Mouse (Mus musculus) midbrain, embryonic 16.5 days (tissue): ENCODE results near the gene Gm21885. TPM values are rescaled to one million over a fixed set of nuclear protein-coding genes. Genes with fewer than 3 reads are reported as not detected.

Experiments used
- ATAC-seq: fragments of 200-750 bp; cut with Nextera tagmentation; 2 replicates; pipeline ENCODE4 v1.8.0; 2017; ENCODE audit warnings: moderate TSS enrichment
- H3K27ac ChIP-seq: fragments of 300-500 bp; sonication (generic); 2 replicates; pipeline ENCODE4 v1.5.1; 2014; ENCODE audit warnings: mild to moderate bottlenecking, low read length, mixed read lengths
- H3K27me3 ChIP-seq: fragments of 300-500 bp; sonication (generic); 2 replicates; pipeline ENCODE4 v1.6.1; 2014; ENCODE audit warnings: low read depth, low read length, mixed read lengths; ENCODE audit not compliant: control insufficient read depth, insufficient read depth
- H3K36me3 ChIP-seq: fragments of 300-500 bp; sonication (generic); 2 replicates; pipeline ENCODE4 v1.6.1; 2014; ENCODE audit warnings: mild to moderate bottlenecking, low read length, moderate library complexity, mixed read lengths; ENCODE audit not compliant: control insufficient read depth, insufficient read depth
- H3K4me1 ChIP-seq: fragments of 300-500 bp; sonication (generic); 2 replicates; pipeline ENCODE4 v1.6.1; 2014; ENCODE audit warnings: mild to moderate bottlenecking, low read length, mixed read lengths; ENCODE audit not compliant: control insufficient read depth, insufficient read depth
- H3K4me2 ChIP-seq: fragments of 300-500 bp; sonication (generic); 2 replicates; pipeline ENCODE4 v1.6.1; 2014; ENCODE audit warnings: mild to moderate bottlenecking, low read length, mixed read lengths
- H3K4me3 ChIP-seq: fragments of 300-500 bp; sonication (generic); 2 replicates; pipeline ENCODE4 v1.5.1; 2014; ENCODE audit warnings: low read depth, mild to moderate bottlenecking, low read length, moderate library complexity, mixed read lengths
- H3K9ac ChIP-seq: fragments of 300-500 bp; sonication (generic); 2 replicates; pipeline ENCODE4 v1.6.1; 2014; ENCODE audit warnings: low read depth, low read length, mixed read lengths
- H3K9me3 ChIP-seq: fragments of 300-500 bp; sonication (generic); replicated peaks from 2 replicates; pipeline ENCODE4 v1.6.1; 2014; ENCODE audit warnings: mild to moderate bottlenecking, low read length, mixed read lengths; ENCODE audit not compliant: control insufficient read depth, poor library complexity, severe bottlenecking
- WGBS: fragments of 180-500 bp; shearing (Covaris S2); extraction: QIAGEN DNeasy Blood & Tissue Kit; methylation state at CpG from one replicate; pipeline ENCODE4 v1.1.7; 2014; 5-methylcytosine and 5-hydroxymethylcytosine counted together
- polyA plus RNA-seq: library from polyadenylated mRNA; unstranded; fragments of >200 nt; fragmentation: Nextera tagmentation; extraction: Ambion mirVana; gene quantifications from 2 replicates; pipeline ENCODE4 v1.2.1, GENCODE M21; 2015

The Gm21885 gene
- polyA plus RNA-seq, 1 experiment from 2014 or later = 0.95 TPM

- H3K36me3 ChIP-seq = no peaks in the 10 kb centered on the region
Measured at GRCm38 (mm10) chr11:94275226-94275625, 6.4 kb upstream of the Gm21885 start.

DNA sequence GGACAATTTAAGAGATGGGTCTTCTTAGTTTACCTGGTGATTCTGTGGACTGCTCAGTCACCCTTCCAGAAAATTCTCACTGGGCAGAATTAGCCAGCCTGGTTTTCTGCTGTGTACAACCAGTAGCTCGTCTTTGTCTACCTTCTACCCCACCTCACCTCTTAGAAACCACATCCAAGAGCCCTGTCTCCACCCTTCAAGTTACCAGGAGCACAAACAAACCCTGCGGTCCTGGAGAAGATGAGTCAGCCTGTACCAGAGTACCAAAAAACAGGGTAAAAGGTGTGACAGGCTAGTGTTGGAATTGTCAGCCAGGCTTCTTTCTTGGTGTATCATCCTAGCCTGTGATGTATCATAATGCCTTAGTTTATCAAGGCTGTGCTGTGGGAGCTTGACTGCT lies 6.0 kb upstream of the Gm21885 start:
- no peaks in the 10 kb centered on the region for H3K27me3 ChIP-seq
- no peaks in the 10 kb centered on the region for H3K36me3 ChIP-seq
- peaks cover 7% of the 10 kb centered on the region; the same call in 1 of the 2 replicates for H3K4me1 ChIP-seq
- no peak overlapping the region for H3K9ac ChIP-seq
- H3K4me2 ChIP-seq = no peak overlapping the region
- H3K9me3 ChIP-seq = no peaks in the 10 kb centered on the region
- 95% methylated on average over 2 of the region's 2 CpGs for WGBS
- H3K27ac ChIP-seq = no peak overlapping the region
- no peak for ATAC-seq
- no peak overlapping the region for H3K4me3 ChIP-seq

More at GRCm38 (mm10) chr11:94275226-94275625, 6.4 kb upstream of the Gm21885 start:
- H3K4me3 ChIP-seq = no peak overlapping the region
- H3K4me1 ChIP-seq = peaks cover 6% of the 10 kb centered on the region; the same call in 1 of the 2 replicates
- H3K9ac ChIP-seq = no peak overlapping the region
- no peaks in the 10 kb centered on the region for H3K27me3 ChIP-seq
- H3K4me2 ChIP-seq = no peak overlapping the region
- no peak for ATAC-seq
- H3K27ac ChIP-seq = no peak overlapping the region
- WGBS = 81% methylated on average over 7 of the region's 7 CpGs
- no peaks in the 10 kb centered on the region for H3K9me3 ChIP-seq

- H3K27ac ChIP-seq = no peak overlapping the region
- H3K4me3 ChIP-seq = peak overlapping the region; percentile 17
- no peaks in the 10 kb centered on the region for H3K27me3 ChIP-seq
- H3K9ac ChIP-seq = peak overlapping the region; percentile 50
- no peaks in the 10 kb centered on the region for H3K36me3 ChIP-seq
- peak overlapping the region; percentile 51 for H3K4me2 ChIP-seq
- peaks cover 7% of the 10 kb centered on the region; the same call in 1 of the 2 replicates for H3K4me1 ChIP-seq
- ATAC-seq = peak; percentile 81
- WGBS = 4% methylated on average over 20 of the region's 20 CpGs
- no peaks in the 10 kb centered on the region for H3K9me3 ChIP-seq
Measured at GRCm38 (mm10) chr11:94276869-94277337, 4.8 kb upstream of the Gm21885 start.

DNA sequence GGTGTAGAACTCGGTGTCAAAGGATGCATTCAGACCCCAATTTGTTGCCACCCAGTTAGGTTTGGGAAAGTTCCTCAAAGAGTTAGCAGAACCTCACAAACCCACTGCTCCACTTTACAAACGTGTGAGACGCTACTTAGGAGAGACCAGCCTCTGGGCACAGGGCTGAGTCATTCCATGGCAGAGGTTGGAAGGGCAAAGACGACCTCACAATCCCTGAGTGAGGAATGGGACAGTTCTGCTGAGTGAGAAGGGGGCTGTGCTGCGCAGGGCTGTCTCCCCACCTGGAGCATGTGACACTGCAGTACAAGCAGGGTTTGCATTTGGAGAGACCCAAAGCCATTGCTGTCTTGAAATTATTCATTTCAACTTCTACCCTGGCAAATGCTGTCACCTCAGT lies 618 bp downstream of the Gm21885 start:
- Histone ChIP-seq H3K4me2 (no peak overlapping the region), H3K27ac (no peak overlapping the region), H3K27me3 (no peaks in the 10 kb centered on the region), H3K4me3 (no peak overlapping the region), H3K4me1 (peaks cover 3% of the 10 kb centered on the region; the same call in 1 of the 2 replicates), H3K36me3 (peaks cover 13% of the 10 kb centered on the region), H3K9ac (no peak overlapping the region), H3K9me3 (no peaks in the 10 kb centered on the region)
- 77% methylated on average over 5 of the region's 5 CpGs for WGBS
- no peak for ATAC-seq

- H3K27me3 ChIP-seq = no peaks in the 10 kb centered on the region
- WGBS = 97% methylated on average over 6 of the region's 6 CpGs
- H3K36me3 ChIP-seq = peaks cover 17% of the 10 kb centered on the region
- no peaks in the 10 kb centered on the region for H3K9me3 ChIP-seq
- H3K4me2 ChIP-seq = no peak overlapping the region
- no peak for ATAC-seq
- H3K27ac ChIP-seq = no peak overlapping the region
- no peak overlapping the region for H3K9ac ChIP-seq
- no peak overlapping the region for H3K4me3 ChIP-seq
- H3K4me1 ChIP-seq = peaks cover 3% of the 10 kb centered on the region; the same call in 1 of the 2 replicates
Measured at GRCm38 (mm10) chr11:94283536-94284099, 1.9 kb downstream of the Gm21885 start.

DNA sequence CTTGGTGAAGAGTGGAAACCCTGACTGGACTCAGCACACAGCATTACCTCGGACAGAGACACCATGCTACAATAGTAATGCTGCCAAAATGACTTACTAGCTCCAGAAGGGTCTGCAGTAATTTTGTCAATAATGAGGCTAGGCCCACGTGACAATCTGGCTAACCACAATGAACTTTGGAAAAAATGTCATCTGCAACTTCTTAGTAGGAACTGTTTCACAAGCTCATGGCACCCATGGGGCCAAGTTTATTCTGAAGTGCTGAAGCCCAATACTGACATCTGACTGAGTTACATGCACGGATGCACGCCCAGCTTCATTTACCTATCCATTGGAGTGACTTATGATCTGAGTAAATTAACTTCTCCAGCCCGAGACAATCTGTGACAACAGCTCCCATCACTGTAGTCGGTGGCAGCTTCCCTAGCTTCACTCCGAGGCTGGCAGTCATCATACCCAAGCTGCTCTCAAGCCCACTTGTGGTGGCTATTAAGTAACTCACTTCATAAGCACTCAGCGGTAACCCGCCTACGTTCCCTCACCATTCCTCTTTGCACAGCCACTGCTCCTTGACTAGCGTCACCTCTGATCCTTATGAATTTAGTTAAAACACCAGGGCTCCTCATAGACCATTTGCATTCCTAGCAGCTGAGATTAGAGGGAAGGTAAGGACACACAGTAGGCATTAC lies 4.4 kb downstream of the Gm21885 start:
- Histone ChIP-seq H3K9me3 (no peaks in the 10 kb centered on the region), H3K36me3 (peaks cover 22% of the 10 kb centered on the region), H3K4me3 (no peak overlapping the region), H3K27ac (no peak overlapping the region), H3K9ac (no peak overlapping the region), H3K27me3 (no peaks in the 10 kb centered on the region), H3K4me1 (no peaks in the 10 kb centered on the region), H3K4me2 (no peak overlapping the region)
- no peak for ATAC-seq
- WGBS = 92% methylated on average over 11 of the region's 11 CpGs

GRCm38 (mm10) chr11:94287105-94287504 lies 5.4 kb downstream of the Gm21885 start:
- peaks cover 24% of the 10 kb centered on the region for H3K36me3 ChIP-seq
- ATAC-seq = no peak
- no peak overlapping the region for H3K4me3 ChIP-seq
- H3K9ac ChIP-seq = no peak overlapping the region
- no peaks in the 10 kb centered on the region for H3K9me3 ChIP-seq
- 92% methylated on average over 5 of the region's 5 CpGs for WGBS
- no peak overlapping the region for H3K4me2 ChIP-seq
- no peaks in the 10 kb centered on the region for H3K27me3 ChIP-seq
- no peaks in the 10 kb centered on the region for H3K4me1 ChIP-seq
- H3K27ac ChIP-seq = no peak overlapping the region

DNA sequence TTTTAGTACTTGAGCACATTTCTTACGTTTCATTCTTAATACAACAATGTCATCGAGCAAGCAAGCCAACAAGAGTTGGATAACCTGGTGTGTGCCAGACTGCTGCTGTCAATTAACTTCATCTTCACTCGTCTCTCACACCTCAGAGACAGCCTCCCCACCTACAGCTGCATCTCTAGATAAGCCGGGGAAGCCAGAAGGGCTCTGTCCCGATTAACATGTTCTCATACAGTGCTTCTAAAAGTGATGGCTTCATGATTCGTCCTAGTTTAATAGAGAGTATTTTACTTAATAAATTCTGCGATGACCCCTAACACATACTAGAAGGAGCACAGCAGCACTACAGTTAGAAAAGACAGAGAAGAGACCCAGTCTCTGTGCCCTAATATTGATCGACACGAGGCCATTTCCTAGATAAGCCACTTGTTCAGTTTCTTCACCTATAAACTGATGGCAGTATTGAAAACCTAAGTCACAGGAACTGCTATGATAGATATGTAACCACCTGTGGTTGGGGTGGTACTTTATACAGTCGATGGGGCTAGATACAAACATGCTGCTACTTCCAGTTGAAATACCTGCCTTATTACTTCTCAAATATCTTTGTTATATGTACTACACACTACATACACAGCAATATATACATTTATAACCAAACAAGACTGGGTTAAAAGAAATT lies 8.5 kb downstream of the Gm21885 start:
- no peak overlapping the region for H3K4me3 ChIP-seq
- H3K36me3 ChIP-seq = peaks cover 36% of the 10 kb centered on the region
- H3K27me3 ChIP-seq = no peaks in the 10 kb centered on the region
- no peak overlapping the region for H3K27ac ChIP-seq
- ATAC-seq = no peak
- H3K4me1 ChIP-seq = no peaks in the 10 kb centered on the region
- H3K9me3 ChIP-seq = no peaks in the 10 kb centered on the region
- no peak overlapping the region for H3K4me2 ChIP-seq
- no peak overlapping the region for H3K9ac ChIP-seq
- WGBS = 91% methylated on average over 10 of the region's 10 CpGs
